Mouse (Mus musculus) liver, postnatal 0 days (tissue): ENCODE measurements around the gene Cntn5.

Source experiments
- CTCF ChIP-seq: sonication (generic); IDR thresholded peaks from 2 replicates; pipeline ENCODE4 v1.5.1; 2016; ENCODE audit warnings: antibody characterized with exemption, low read depth
- EP300 ChIP-seq: IDR thresholded peaks from 2 replicates; pipeline ENCODE4 v1.6.1; 2016; ENCODE audit warnings: antibody characterized with exemption, low read depth, mild to moderate bottlenecking

GRCm38 (mm10) chr9:10856204-10856892 is 48.2 kb downstream of the Cntn5 start:
- TF ChIP-seq CTCF = no peak
- TF ChIP-seq EP300 = no peak
